Mouse (Mus musculus): Measurements from ENCODE around the gene Fras1.

The Fras1 gene

GRCm38 (mm10) chr5:96717690-96718089 lies 343.9 kb downstream of the Fras1 start:
- CTCF ChIA-PET, result no interaction called here
- POLR2A ChIA-PET, result interaction anchor here in 1 of 4 experiments (0.7 kb wide), 1 partner anchor 142 kb away, joined by 3 read pairs; no protein-coding TSS in a partner anchor

GRCm38 (mm10) chr5:96718601-96719000 lies 344.8 kb downstream of the Fras1 start:
- POLR2A ChIA-PET, result no interaction called here
- CTCF ChIA-PET, result interaction anchor here in 1 of 4 experiments (0.6 kb wide), 1 partner anchor 10 kb away, joined by 3 read pairs; no protein-coding TSS in a partner anchor

DNA sequence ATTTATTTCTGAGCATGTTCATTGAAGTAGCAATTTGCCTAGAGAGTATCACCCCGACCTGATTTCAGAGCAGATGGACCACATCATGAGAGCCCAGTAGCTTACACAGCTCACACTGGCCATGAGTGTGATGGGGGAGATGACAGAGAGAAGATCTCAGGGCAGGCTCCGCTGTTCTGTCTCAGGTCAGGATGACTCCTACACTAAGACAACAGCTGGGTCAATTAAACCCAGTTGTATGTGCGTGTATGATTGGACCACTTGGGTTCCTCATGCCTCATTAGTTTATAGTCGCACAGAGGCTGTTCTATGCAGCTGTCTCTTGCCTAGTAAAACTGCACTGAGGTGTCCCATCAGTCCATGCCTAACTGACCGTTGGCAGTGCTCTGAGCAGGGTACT lies 345.5 kb downstream of the Fras1 start:
- POLR2A ChIA-PET, result no interaction called here

GRCm38 (mm10) chr5:96722690-96723089 lies 348.9 kb downstream of the Fras1 start:
- CTCF ChIA-PET, result no interaction called here

More for the DNA sequence above, 345.5 kb downstream of the Fras1 start:
- CTCF ChIA-PET, result no interaction called here

DNA sequence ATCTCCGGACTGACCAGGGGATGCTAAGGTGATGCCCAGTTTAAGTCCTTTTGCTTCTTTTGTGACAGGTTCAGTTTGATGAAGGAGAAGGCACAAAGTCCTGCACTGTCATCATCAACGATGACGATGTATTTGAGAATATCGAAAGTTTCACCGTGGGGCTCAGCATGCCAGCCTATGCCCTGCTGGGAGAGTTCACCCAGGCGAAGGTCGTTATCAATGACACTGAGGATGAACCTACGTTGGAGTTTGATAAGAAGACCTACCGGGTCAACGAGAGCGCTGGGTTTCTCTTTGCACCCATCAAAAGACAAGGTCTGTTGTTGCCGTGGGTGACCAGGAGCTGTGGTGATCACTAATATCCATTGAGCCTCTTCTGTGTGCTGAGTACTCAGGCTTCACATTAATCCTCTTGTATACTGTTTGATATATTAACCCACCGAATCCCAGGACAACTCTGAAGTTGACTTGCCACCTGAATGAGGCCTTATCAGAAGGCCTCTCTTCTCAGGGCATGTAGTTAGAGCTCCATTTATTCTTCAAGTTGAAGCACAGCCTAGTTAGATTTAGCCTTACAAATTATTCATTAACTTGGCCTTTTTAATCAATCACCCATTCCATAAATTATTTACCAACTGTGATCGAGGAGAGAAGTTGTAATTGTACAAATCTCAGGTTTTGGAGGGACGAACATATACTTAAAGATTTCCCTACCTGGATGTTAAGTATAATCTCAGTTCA lies 365.6 kb downstream of the Fras1 start:
- POLR2A ChIA-PET, result no interaction called here
- CTCF ChIA-PET, result no interaction called here

More at GRCm38 (mm10) chr5:96722690-96723089, 348.9 kb downstream of the Fras1 start:
- POLR2A ChIA-PET, result interaction anchor here in 1 of 4 experiments (0.5 kb wide), 1 partner anchor 11 kb away, joined by 3 read pairs; no protein-coding TSS in a partner anchor

DNA sequence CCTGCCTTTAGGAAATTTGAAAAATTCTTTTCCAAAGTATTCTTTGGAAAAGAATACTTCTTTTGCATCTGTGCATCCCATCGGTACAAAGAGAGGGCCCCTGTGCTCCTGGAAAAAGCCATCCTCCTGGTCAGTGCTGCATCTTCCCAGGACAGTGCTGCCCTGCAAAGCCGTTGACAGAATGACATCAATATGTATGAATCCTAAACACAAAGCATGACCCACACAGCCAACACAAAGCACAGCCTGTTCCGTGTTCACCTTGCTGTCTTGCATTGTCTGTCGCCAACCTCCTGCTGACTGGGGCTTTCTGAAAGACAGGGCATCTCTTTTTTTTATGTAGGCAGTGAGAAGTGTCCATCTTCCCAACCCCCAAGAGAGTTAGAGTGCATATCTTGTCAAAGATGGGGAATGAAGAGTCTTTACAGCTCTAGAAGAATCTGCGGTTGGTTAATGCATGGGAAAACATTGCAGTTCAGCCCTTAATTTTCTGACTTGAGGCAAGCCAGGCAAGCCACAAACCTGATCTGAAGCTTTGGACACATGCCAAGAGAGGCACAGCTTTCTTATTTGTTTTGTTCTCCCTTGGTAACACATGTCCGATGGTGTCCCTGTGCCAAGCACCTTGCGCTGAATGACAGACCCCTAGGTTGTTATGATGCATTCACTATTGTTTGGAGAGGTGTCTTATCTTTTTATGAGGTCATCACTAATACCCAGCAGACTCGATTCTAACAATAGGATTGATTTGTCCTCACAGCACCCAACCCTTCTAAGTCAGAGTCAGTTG lies 373.6 kb downstream of the Fras1 start:
- ChIA-PET POLR2A (interaction anchor here in 1 of 4 experiments (0.6 kb wide), 1 partner anchor 27 kb away, joined by 3 read pairs; no protein-coding TSS in a partner anchor), CTCF (no interaction called here)

DNA sequence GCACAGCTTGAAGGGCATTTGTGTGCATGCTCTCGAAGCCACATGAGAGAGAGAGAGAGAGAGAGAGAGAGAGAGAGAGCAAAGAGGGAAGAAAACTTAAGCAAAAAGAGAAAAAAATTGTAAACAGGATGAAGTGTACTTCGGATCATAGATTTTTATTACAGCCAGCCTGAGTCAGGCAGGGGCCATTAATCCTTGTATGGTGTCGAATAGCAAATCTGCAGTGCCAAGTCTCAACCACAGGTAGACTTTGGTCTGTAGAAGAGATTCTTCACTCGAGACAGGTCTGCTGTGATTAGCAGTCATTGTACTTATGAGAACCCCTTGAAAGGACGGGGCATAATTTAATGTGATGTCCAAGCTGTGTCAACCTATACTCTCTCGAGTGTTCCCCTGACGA lies 383.9 kb downstream of the Fras1 start:
- POLR2A ChIA-PET, result no interaction called here
- CTCF ChIA-PET, result no interaction called here

- ChIA-PET POLR2A (no interaction called here), CTCF (no interaction called here)
Observed at GRCm38 (mm10) chr5:96762021-96762420, 388.3 kb downstream of the Fras1 start.

GRCm38 (mm10) chr5:96768846-96769471 lies 395.2 kb downstream of the Fras1 start:
- CTCF ChIA-PET, result interaction anchor here in 3 of 4 experiments (0.5 to 1.1 kb wide), 6 partner anchors 9 to 413 kb away, joined by 3 to 4 read pairs (median 3); partner anchors contain the start of gene Anxa3 (in 1 of the 3)

DNA sequence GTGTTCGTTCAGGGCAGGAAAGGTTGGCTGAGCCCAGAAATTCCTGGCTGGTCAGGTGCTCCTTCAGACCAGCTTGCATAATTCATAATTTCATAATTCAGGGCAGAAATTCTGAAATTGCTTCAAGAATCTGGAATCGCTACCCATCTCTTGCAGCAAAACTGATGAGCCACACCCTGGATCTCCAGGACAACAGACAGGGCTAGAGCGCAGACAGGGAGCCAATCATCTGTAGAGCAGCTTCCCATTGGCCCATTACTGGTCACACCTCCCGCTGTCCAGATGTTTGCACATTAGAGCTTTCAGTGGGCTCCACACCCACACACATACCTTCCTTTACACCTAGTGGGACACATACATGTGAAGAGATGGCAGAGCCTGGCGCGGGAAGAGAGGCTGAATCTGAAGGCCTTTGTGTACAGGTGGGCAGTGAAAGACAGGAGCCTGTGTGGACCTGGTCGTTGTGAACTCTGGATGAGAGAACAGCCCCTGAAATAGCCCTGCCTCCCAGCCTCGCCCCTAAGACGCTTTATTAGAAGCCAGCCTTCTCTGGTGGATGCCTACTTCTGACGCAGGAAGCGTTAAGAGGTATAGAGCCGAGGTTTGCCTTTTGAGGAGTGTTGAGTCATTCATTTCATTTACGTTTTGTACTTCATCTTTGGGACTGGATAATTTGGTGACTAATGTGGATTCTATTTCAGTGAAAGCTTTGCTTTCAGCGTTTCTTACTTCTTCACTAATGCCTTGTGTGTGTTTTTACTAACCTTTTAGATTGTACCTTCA lies 409.9 kb downstream of the Fras1 start:
- POLR2A ChIA-PET, result no interaction called here
- CTCF ChIA-PET, result no interaction called here

More at GRCm38 (mm10) chr5:96768846-96769471, 395.2 kb downstream of the Fras1 start:
- POLR2A ChIA-PET, result no interaction called here

DNA sequence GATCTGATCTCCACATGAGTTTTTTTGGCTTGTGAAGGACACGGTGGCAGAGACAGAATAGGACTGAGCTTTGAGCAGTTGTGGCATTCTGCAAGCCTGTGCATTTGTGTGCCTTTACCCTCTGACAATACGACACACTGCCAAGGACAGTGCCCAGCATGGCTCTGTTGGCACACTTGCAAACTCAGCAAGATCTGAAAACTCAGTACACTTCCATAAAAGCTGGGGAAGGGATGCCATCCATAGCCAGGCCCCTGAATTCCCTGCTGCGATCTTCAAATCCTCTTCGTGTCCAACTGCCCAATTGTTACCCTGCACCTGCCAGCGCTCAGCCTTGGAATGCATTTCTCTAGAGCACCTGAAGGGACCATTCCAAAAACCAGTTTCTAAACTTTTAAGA lies 411.3 kb downstream of the Fras1 start:
- POLR2A ChIA-PET, result interaction anchor here in 1 of 4 experiments (0.7 kb wide), 1 partner anchor 34 kb away, joined by 3 read pairs; no protein-coding TSS in a partner anchor
- CTCF ChIA-PET, result no interaction called here

DNA sequence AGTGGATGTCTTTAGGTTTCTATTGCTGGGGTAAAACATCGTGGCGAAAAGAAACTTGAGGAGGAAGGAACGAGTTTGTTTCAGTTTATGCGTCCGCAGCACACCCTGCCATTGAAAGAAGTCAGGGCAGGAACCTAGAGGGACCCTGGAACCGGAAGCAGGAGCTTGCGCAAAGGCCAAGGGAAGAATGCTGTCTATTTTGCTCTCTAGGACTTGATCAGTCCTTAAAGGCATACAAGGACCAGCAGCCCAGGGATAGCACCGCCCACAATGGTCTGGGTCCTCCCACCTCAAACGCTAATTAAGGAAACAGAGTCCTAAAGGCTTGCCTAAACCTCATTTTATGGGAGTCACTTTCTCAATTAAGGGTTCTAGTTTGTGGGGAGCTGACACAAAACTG lies 418.7 kb downstream of the Fras1 start:
- ChIA-PET CTCF (interaction anchor here in 1 of 4 experiments (1.0 kb wide), 1 partner anchor 23 kb away, joined by 3 read pairs; no protein-coding TSS in a partner anchor), POLR2A (interaction anchor here in 2 of 4 experiments (0.7 to 1.8 kb wide), 2 partner anchors 10 to 50 kb away, joined by 3 to 12 read pairs; no protein-coding TSS in a partner anchor)

DNA sequence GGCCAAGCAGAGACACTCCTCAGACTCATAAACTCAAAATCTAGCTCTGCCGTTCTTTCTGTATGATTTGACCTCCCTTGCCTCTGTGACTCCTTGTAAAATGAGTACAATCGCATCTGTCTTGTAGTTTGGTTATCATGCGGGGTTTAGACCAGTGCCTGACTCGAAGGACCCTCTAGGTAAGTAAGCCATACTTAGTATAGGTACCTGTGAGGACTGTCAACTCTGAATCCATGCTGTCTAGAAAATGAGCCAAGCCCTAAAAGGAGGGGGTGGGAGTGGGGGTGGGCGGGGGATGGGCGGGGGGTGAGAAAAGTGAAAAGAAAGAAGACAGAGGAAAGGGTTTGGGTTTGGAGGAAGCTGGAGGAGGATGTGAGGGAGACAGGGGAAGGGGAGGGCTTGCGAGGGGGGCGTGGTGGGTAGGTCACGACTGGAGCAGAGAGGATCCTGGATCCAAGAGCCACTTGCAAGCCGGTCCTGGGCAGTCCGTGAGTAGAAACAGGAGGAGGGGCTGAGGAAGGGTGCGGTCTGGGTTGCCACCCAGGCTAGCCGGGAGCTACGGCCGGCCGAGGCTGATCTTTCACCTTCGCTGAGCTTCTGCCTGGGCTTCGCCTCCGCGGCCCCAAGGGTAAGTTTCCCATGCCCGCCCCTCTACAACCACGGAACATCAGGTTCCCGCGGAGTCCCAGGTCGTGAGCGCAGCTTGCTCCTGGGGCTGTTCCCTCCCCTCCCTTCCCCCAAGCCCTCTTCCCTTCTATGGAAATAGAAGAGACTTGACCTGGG lies 419.4 kb downstream of the Fras1 start, which contains the start of gene Anxa3:
Anxa3 (plus strand) TSS at position 404 of the 783 bp plus-strand sequence.
- CTCF ChIA-PET, result interaction anchor here in 1 of 4 experiments (1.0 kb wide), 1 partner anchor 24 kb away, joined by 3 read pairs; no protein-coding TSS in a partner anchor
- POLR2A ChIA-PET, result interaction anchor here in 3 of 4 experiments (0.6 to 1.8 kb wide), 4 partner anchors 9 to 848 kb away, joined by 3 to 12 read pairs (median 3); no protein-coding TSS in a partner anchor

DNA sequence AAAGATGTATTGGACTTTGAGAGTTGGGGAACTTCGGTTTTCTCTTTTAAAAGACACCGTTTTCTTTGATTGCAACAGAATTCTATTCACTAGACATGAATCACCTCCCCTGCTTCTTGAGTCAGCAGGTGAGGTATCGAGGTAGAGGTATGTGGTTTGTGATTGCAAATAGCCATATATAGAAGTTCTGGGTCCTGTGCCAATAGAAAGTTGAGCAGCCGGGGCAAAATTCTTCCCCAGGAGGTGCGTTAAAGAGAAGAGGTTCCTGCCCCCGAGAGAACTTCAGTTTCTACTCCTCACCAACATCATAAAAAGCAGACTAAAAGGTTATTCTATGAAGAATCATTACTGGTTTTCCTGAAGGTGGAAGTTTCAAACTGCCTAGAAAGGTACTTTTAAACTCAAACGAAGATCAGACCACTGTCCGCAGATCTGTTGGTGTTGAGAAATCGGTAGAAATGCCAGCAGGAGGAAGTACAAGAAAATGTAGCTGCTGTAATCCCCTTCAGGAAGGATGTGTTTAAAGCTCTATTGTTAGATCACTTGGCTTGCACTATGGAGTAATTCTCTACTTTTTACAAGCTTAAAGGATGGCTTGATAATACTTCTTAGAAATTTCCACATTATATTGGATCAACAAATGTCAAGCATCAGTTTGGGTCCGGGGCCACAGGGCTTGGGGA lies 420.3 kb downstream of the Fras1 start:
- POLR2A ChIA-PET, result interaction anchor here in 2 of 4 experiments (0.6 to 1.8 kb wide), 3 partner anchors 8 to 849 kb away, joined by 3 to 12 read pairs (median 3); no protein-coding TSS in a partner anchor
- CTCF ChIA-PET, result no interaction called here

- ChIA-PET CTCF (no interaction called here), POLR2A (no interaction called here)
Observed at GRCm38 (mm10) chr5:96795752-96796151, 422.0 kb downstream of the Fras1 start.

- POLR2A ChIA-PET, result no interaction called here
- CTCF ChIA-PET, result no interaction called here
Observed at GRCm38 (mm10) chr5:96797465-96797864, 423.7 kb downstream of the Fras1 start.

GRCm38 (mm10) chr5:96799165-96799564 lies 425.4 kb downstream of the Fras1 start:
- ChIA-PET POLR2A (no interaction called here), CTCF (no interaction called here)
